Mouse (Mus musculus): ENCODE results near the gene Ppm1e. TPM values are rescaled to one million over a fixed set of nuclear protein-coding genes. Genes with fewer than 3 reads are reported as not detected.

Ppm1e gene
- total and polyA plus RNA-seq, 2 experiments from 2014 or later, result 18.6 to 60.1 TPM

DNA sequence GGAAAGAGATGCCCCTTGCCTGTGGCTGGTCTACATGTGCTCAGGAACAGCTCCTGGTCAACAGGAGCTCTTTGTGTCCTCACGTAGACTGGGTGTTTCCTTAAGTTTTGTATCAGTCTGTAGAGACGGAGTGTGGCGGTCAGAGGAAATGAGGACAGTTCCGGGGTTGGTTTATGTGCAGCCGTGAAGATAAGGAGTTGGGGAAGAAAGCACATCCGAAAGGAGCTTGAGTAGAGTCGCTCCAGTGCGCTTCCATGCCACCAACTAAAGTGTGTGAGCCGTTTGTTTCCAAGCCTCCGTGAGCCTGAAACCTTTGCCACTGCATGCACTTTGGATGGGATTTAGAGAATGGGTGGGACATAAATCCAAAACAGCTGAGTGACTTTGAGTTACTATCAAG is 99.0 kb downstream of the Ppm1e start:
- Histone ChIP-seq H3K4me3 (ENCODE audit: low read length) (no peak overlapping the region), H3K4me2 (ENCODE audit: low read depth, low read length) (no peak overlapping the region), H3K36me3 (ENCODE audit: insufficient read depth, low read length) (no peaks in the 10 kb centered on the region), H3K27me3 (ENCODE audit: insufficient read depth, low read length) (no peaks in the 10 kb centered on the region), H3K27ac (no peak overlapping the region), H3K9ac (replicated peaks; ENCODE audit: low read length) (no peak overlapping the region), H3K9me3 (ENCODE audit: low read length) (no peaks in the 10 kb centered on the region), H3K4me1 (ENCODE audit: insufficient read depth, low read length) (no peaks in the 10 kb centered on the region)
- no peak for TF ChIP-seq CTCF (IDR thresholded peaks at IDR 0.05; ENCODE audit: low read depth)
- WGBS, result 87% methylated on average over 10 of the region's 10 CpGs
- no peak for DNase-seq (ENCODE audit: low spot score)
- ATAC-seq, result no peak

DNA sequence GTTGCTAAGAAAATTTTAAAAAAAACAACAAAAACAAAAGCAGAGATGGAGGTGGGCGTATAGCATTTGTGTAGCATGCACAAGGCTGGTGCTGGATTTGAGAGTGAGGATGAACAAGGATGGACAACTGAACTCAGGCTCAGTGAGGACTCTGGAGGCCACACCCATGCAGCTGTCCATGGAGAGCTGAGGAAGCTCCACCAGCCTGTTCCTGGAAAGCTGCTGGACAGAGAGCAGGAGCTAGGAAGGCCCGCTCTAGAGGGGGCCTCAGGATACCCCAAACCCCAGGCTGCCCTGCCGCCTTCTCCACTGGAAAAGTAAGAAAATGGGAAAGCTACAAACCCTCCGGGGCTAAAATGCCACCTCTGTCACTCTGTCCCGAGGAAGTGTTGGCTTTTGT is 101.5 kb downstream of the Ppm1e start:
- no peak for DNase-seq (ENCODE audit: low spot score)
- H3K36me3 ChIP-seq (ENCODE audit: insufficient read depth, low read length), result no peaks in the 10 kb centered on the region
- no peak overlapping the region for H3K9ac ChIP-seq (replicated peaks; ENCODE audit: low read length)
- no peak overlapping the region for H3K4me2 ChIP-seq (ENCODE audit: low read depth, low read length)
- no peak for ATAC-seq
- no peak for TF ChIP-seq CTCF (IDR thresholded peaks at IDR 0.05; ENCODE audit: low read depth)
- 89% methylated on average over 5 of the region's 5 CpGs for WGBS
- no peak overlapping the region for H3K4me3 ChIP-seq (ENCODE audit: low read length)
- H3K27me3 ChIP-seq (ENCODE audit: insufficient read depth, low read length), result no peaks in the 10 kb centered on the region
- no peaks in the 10 kb centered on the region for H3K4me1 ChIP-seq (ENCODE audit: insufficient read depth, low read length)
- H3K9me3 ChIP-seq (ENCODE audit: low read length), result no peaks in the 10 kb centered on the region
- H3K27ac ChIP-seq, result no peak overlapping the region

GRCm38 (mm10) chr11:87254149-87254548 is 104.7 kb downstream of the Ppm1e start:
- Histone ChIP-seq H3K4me1 (ENCODE audit: insufficient read depth, low read length) (no peaks in the 10 kb centered on the region), H3K27me3 (ENCODE audit: insufficient read depth, low read length) (no peaks in the 10 kb centered on the region), H3K4me2 (ENCODE audit: low read depth, low read length) (no peak overlapping the region), H3K9me3 (ENCODE audit: low read length) (no peaks in the 10 kb centered on the region), H3K27ac (no peak overlapping the region), H3K36me3 (ENCODE audit: insufficient read depth, low read length) (no peaks in the 10 kb centered on the region), H3K9ac (replicated peaks; ENCODE audit: low read length) (no peak overlapping the region), H3K4me3 (ENCODE audit: low read length) (no peak overlapping the region)
- WGBS, result 65% methylated on average over 5 of the region's 5 CpGs
- DNase-seq (ENCODE audit: low spot score) (no peak), ATAC-seq (no peak)
- no peak for TF ChIP-seq CTCF (IDR thresholded peaks at IDR 0.05; ENCODE audit: low read depth)

DNA sequence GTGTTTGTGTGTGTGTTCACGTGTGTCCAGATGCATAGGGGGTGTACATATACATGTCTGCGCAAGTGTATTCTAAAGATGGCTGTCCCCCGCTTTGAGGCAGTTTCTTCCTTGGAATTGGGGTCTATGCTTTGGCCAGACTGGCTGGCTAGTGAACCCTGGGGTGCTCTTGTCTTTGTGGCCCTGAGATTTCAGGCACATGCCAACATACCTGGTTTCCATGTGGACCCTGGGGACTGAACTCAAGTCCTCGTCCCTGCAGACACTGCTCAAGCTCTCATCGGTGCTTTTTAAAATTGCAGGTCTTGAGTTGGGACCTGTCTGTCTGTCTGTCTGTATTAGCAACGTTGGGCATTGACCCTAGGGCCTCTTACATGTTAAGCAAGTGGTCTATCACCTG is 105.5 kb downstream of the Ppm1e start:
- Histone ChIP-seq H3K36me3 (ENCODE audit: insufficient read depth, low read length) (no peaks in the 10 kb centered on the region), H3K4me1 (ENCODE audit: insufficient read depth, low read length) (no peaks in the 10 kb centered on the region), H3K27ac (no peak overlapping the region), H3K4me2 (ENCODE audit: low read depth, low read length) (no peak overlapping the region), H3K9me3 (ENCODE audit: low read length) (no peaks in the 10 kb centered on the region), H3K27me3 (ENCODE audit: insufficient read depth, low read length) (no peaks in the 10 kb centered on the region), H3K9ac (replicated peaks; ENCODE audit: low read length) (no peak overlapping the region), H3K4me3 (ENCODE audit: low read length) (no peak overlapping the region)
- DNase-seq (ENCODE audit: low spot score) (no peak), ATAC-seq (no peak)
- TF ChIP-seq CTCF (IDR thresholded peaks at IDR 0.05; ENCODE audit: low read depth), result no peak
- WGBS, result 87% methylated on average over 6 of the region's 6 CpGs

- no peak for ATAC-seq
- WGBS, result 76% methylated on average over 6 of the region's 6 CpGs
- no peak for TF ChIP-seq CTCF (IDR thresholded peaks at IDR 0.05; ENCODE audit: low read depth)
These were observed 108.7 kb downstream of the Ppm1e start for GRCm38 (mm10) chr11:87250132-87250531.

GRCm38 (mm10) chr11:87247494-87247866 is 111.3 kb downstream of the Ppm1e start:
- DNase-seq (ENCODE audit: low spot score) (no peak), ATAC-seq (no peak)

More at GRCm38 (mm10) chr11:87250132-87250531, 108.7 kb downstream of the Ppm1e start:
- no peaks in the 10 kb centered on the region for H3K27me3 ChIP-seq (ENCODE audit: insufficient read depth, low read length)
- H3K9me3 ChIP-seq (ENCODE audit: low read length), result no peaks in the 10 kb centered on the region
- no peak overlapping the region for H3K27ac ChIP-seq
- H3K9ac ChIP-seq (replicated peaks; ENCODE audit: low read length), result no peak overlapping the region
- peaks cover 6% of the 10 kb centered on the region for H3K4me1 ChIP-seq (ENCODE audit: insufficient read depth, low read length)
- DNase-seq (ENCODE audit: low spot score), result no peak
- no peak overlapping the region for H3K4me3 ChIP-seq (ENCODE audit: low read length)
- H3K4me2 ChIP-seq (ENCODE audit: low read depth, low read length), result no peak overlapping the region
- no peaks in the 10 kb centered on the region for H3K36me3 ChIP-seq (ENCODE audit: insufficient read depth, low read length)

GRCm38 (mm10) chr11:87246724-87247493 is 111.9 kb downstream of the Ppm1e start:
- H3K4me2 ChIP-seq (ENCODE audit: low read depth, low read length), result no peak overlapping the region
- DNase-seq (ENCODE audit: low spot score), result peak; percentile 30
- H3K4me1 ChIP-seq (ENCODE audit: insufficient read depth, low read length), result peaks cover 6% of the 10 kb centered on the region
- no peak overlapping the region for H3K9ac ChIP-seq (replicated peaks; ENCODE audit: low read length)
- peak; percentile 50 for TF ChIP-seq CTCF (IDR thresholded peaks at IDR 0.05; ENCODE audit: low read depth)
- no peak for ATAC-seq
- no peaks in the 10 kb centered on the region for H3K9me3 ChIP-seq (ENCODE audit: low read length)
- no peak overlapping the region for H3K27ac ChIP-seq
- H3K4me3 ChIP-seq (ENCODE audit: low read length), result no peak overlapping the region
- no peaks in the 10 kb centered on the region; the same call in 1 of the 2 replicates for H3K36me3 ChIP-seq (ENCODE audit: insufficient read depth, low read length)
- H3K27me3 ChIP-seq (ENCODE audit: insufficient read depth, low read length), result no peaks in the 10 kb centered on the region
- 49% methylated on average over 9 of the region's 9 CpGs for WGBS

More at GRCm38 (mm10) chr11:87247494-87247866, 111.3 kb downstream of the Ppm1e start:
- H3K9ac ChIP-seq (replicated peaks; ENCODE audit: low read length), result no peak overlapping the region
- H3K4me3 ChIP-seq (ENCODE audit: low read length), result no peak overlapping the region
- H3K27me3 ChIP-seq (ENCODE audit: insufficient read depth, low read length), result no peaks in the 10 kb centered on the region
- TF ChIP-seq CTCF (IDR thresholded peaks at IDR 0.05; ENCODE audit: low read depth), result no peak
- no peaks in the 10 kb centered on the region for H3K9me3 ChIP-seq (ENCODE audit: low read length)
- no peak overlapping the region for H3K4me2 ChIP-seq (ENCODE audit: low read depth, low read length)
- WGBS, result 46% methylated on average over 5 of the region's 5 CpGs
- no peaks in the 10 kb centered on the region for H3K36me3 ChIP-seq (ENCODE audit: insufficient read depth, low read length)
- peaks cover 6% of the 10 kb centered on the region for H3K4me1 ChIP-seq (ENCODE audit: insufficient read depth, low read length)
- H3K27ac ChIP-seq, result no peak overlapping the region
